Mouse (Mus musculus) hindbrain, embryonic 11.5 days (tissue): ENCODE measurements around the gene H13. TPM values are rescaled to one million over a fixed set of nuclear protein-coding genes. Genes with fewer than 3 reads are reported as not detected.
A peak's percentile ranks its signal among the peaks of the same experiment; 100 is the strongest.

Source experiments
- ATAC-seq: fragments of 200-750 bp; cut with Nextera tagmentation; 2 replicates; pipeline ENCODE4 v1.8.0; 2017; ENCODE audit warnings: mild to moderate bottlenecking, moderate TSS enrichment, moderate library complexity; ENCODE audit not compliant: low FRiP score
- DNase-seq: peaks from one replicate; pipeline ENCODE4 v3.0.0-alpha.2; 2015; ENCODE audit warnings: low spot score
- H3K27ac ChIP-seq: fragments of 300-500 bp; sonication (generic); 2 replicates; pipeline ENCODE4 v1.5.1; 2014; ENCODE audit warnings: mild to moderate bottlenecking, low read depth, low read length
- H3K27me3 ChIP-seq: fragments of 300-500 bp; sonication (generic); 2 replicates; pipeline ENCODE4 v1.6.1; 2014; ENCODE audit warnings: mild to moderate bottlenecking, low read length, moderate library complexity, mixed read lengths; ENCODE audit not compliant: control insufficient read depth, insufficient read depth
- H3K36me3 ChIP-seq: fragments of 300-500 bp; sonication (generic); 2 replicates; pipeline ENCODE4 v1.6.1; 2014; ENCODE audit warnings: mild to moderate bottlenecking, low read length, moderate library complexity, mixed read lengths; ENCODE audit not compliant: control insufficient read depth, insufficient read depth
- H3K4me1 ChIP-seq: fragments of 300-500 bp; sonication (generic); replicated peaks from 2 replicates; pipeline ENCODE4 v1.6.1; 2014; ENCODE audit warnings: low read length, mixed read lengths; ENCODE audit not compliant: control insufficient read depth, insufficient read depth
- H3K4me2 ChIP-seq: fragments of 300-500 bp; sonication (generic); replicated peaks from 2 replicates; pipeline ENCODE4 v1.6.1; 2014; ENCODE audit warnings: mild to moderate bottlenecking, low read depth, low read length
- H3K4me3 ChIP-seq: fragments of 300-500 bp; sonication (generic); 2 replicates; pipeline ENCODE4 v1.5.1; 2014; ENCODE audit warnings: low read depth, low read length
- H3K9ac ChIP-seq: fragments of 300-500 bp; sonication (generic); 2 replicates; pipeline ENCODE4 v1.6.1; 2014; ENCODE audit warnings: low read depth, low read length
- H3K9me3 ChIP-seq: fragments of 300-500 bp; sonication (generic); 2 replicates; pipeline ENCODE4 v1.6.1; 2016; ENCODE audit warnings: low read length; ENCODE audit not compliant: control insufficient read depth
- WGBS: fragments of 180-500 bp; shearing (Covaris S2); extraction: QIAGEN DNeasy Blood & Tissue Kit; methylation state at CpG from one replicate; pipeline ENCODE4 v1.1.7; 2014; 5-methylcytosine and 5-hydroxymethylcytosine counted together
- polyA plus RNA-seq: library from polyadenylated mRNA; unstranded; fragments of >200 nt; fragmentation: Nextera tagmentation; extraction: Ambion mirVana; gene quantifications from 2 replicates; pipeline ENCODE4 v1.2.1, GENCODE M21; 2014

The H13 gene
- polyA plus RNA-seq, 1 experiment from 2014 or later, result 138 TPM

DNA sequence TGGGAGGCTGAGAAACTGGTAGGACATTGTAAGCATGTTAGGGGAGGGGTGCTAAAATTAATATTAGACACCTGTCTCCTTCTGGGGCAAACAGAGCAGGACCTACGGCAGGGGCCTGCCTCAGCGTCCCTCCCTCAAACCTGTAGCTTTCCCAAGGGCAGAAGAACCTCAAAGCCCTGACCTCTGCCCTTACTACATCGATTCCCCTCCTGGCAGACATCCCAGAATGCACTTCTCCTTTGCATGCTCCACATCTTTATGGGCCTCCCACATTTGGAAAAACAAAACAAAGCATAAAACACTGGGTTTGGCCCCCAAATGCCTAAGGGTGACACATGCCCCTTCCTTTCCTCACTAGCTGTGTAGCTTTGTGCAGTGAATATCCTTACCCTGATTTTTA, 40.0 kb upstream of the H13 start:
- H3K4me3 ChIP-seq, result no peak overlapping the region
- no peak overlapping the region for H3K4me2 ChIP-seq
- no peaks in the 10 kb centered on the region for H3K36me3 ChIP-seq
- 88% methylated on average over 3 of the region's 3 CpGs for WGBS
- ATAC-seq, result no peak
- H3K9me3 ChIP-seq, result no peaks in the 10 kb centered on the region
- H3K27me3 ChIP-seq, result peaks cover 32% of the 10 kb centered on the region
- H3K4me1 ChIP-seq, result peaks cover 7% of the 10 kb centered on the region; the same call in 1 of the 2 replicates
- H3K27ac ChIP-seq, result no peak overlapping the region
- DNase-seq, result no peak
- no peak overlapping the region for H3K9ac ChIP-seq

- H3K9me3 ChIP-seq, result no peaks in the 10 kb centered on the region
- H3K4me2 ChIP-seq, result no peak overlapping the region
- H3K9ac ChIP-seq, result no peak overlapping the region
- DNase-seq, result no peak
- peaks cover 32% of the 10 kb centered on the region for H3K27me3 ChIP-seq
- no peak for ATAC-seq
- no peak overlapping the region for H3K27ac ChIP-seq
- no peaks in the 10 kb centered on the region for H3K36me3 ChIP-seq
- peaks cover 7% of the 10 kb centered on the region; the same call in 1 of the 2 replicates for H3K4me1 ChIP-seq
- no peak overlapping the region for H3K4me3 ChIP-seq
- WGBS, result 85% methylated on average over 6 of the region's 6 CpGs
Measured at GRCm38 (mm10) chr2:152629904-152630303, 39.4 kb upstream of the H13 start.

DNA sequence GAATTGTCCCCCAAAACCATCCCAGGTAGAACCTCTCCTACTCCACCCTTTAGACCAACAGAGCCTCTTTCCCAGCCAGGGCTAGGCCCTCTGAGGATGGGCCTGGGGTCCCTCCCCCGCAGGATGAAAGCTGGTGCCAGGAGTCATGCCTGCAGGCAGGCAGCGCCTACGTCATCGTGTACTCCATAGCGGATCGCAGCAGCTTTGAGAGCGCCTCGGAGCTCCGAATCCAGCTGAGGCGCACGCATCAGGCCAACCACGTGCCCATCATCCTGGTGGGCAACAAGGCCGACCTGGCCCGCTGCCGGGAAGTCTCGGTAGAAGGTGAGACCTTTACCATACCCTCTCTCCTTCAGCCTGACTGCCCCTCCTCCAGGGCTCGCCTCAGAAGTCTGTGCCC, 35.9 kb upstream of the H13 start:
- no peak overlapping the region for H3K9ac ChIP-seq

GRCm38 (mm10) chr2:152634311-152634710, 35.0 kb upstream of the H13 start:
- H3K4me3 ChIP-seq, result no peak overlapping the region
- H3K27ac ChIP-seq, result no peak overlapping the region
- no peaks in the 10 kb centered on the region for H3K36me3 ChIP-seq
- 0 out of 2 replicates have a peak, but pooled peaks cover 2% of the 10 kb centered on the region for H3K27me3 ChIP-seq
- WGBS, result 76% methylated on average over 29 of the region's 29 CpGs
- H3K4me2 ChIP-seq, result no peak overlapping the region
- DNase-seq, result no peak
- no peak for ATAC-seq
- no peak overlapping the region for H3K9ac ChIP-seq
- H3K9me3 ChIP-seq, result no peaks in the 10 kb centered on the region
- no peaks in the 10 kb centered on the region for H3K4me1 ChIP-seq

More for the DNA sequence above, 35.9 kb upstream of the H13 start:
- no peak for DNase-seq
- 39% methylated on average over 17 of the region's 17 CpGs for WGBS
- H3K27me3 ChIP-seq, result peaks cover 9% of the 10 kb centered on the region
- ATAC-seq, result no peak
- H3K9me3 ChIP-seq, result no peaks in the 10 kb centered on the region
- no peak overlapping the region for H3K4me3 ChIP-seq
- no peak overlapping the region for H3K4me2 ChIP-seq
- no peaks in the 10 kb centered on the region for H3K4me1 ChIP-seq
- H3K27ac ChIP-seq, result no peak overlapping the region
- no peaks in the 10 kb centered on the region for H3K36me3 ChIP-seq

DNA sequence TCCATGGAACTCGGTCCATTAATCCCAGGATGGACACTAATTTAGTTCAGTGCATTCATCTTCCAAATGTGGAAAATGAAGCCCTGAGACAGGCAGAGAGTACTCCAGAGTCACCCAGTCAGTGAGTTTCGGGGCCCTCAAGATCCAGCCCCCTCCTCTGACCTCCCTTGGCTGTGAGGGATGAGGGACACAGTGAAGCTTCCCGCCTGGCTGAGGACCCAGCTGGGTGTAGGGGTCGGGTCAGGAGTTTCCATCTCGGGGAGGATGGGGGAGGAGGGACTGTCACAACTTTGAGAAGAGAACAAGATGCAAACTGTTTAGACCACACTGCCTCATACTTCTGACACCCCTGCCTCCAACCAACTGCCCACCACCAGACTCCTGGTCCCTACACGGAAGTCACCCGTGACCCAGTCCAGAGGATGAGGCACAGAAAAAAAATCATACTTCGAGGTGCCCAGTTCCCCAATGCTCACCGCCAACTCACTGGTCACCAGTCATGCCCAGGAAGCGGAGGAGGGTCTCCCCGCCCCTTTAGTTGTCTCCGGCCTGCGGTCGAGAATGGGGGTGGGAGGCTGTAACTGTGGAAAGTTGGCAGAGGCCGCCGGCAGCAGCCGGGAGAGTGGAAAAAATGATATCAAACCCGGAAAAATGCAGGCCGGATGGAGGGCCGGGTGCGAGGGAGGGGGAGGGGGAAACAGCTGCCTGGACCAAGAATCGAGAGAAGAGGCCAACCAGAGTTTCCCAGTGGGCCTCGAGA, 32.8 kb upstream of the H13 start:
- Histone ChIP-seq H3K9me3 (no peaks in the 10 kb centered on the region), H3K36me3 (no peaks in the 10 kb centered on the region), H3K27ac (no peak overlapping the region), H3K9ac (no peak overlapping the region), H3K4me3 (no peak overlapping the region), H3K4me2 (no peak overlapping the region), H3K4me1 (peaks cover 2% of the 10 kb centered on the region; the same call in 1 of the 2 replicates), H3K27me3 (no peaks in the 10 kb centered on the region)
- no peak for DNase-seq
- WGBS, result 73% methylated on average over 23 of the region's 23 CpGs
- ATAC-seq, result no peak

DNA sequence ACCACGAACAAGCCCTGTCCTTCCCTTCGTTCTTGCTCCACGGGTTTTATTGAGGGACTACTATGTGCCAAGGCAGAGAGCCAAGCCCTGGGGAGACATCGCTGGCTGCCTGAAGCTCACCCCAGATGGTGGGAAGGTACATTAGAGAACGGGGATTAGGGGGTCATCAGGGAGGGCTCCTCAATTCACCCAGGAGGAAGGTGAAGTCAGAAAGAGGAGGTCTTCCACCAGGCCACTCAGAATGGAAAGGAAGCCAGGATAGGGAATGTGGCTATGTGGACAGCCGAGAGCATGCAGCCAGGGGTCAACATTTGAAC, 32.3 kb upstream of the H13 start:
- no peak overlapping the region for H3K4me2 ChIP-seq
- ATAC-seq, result no peak
- no peaks in the 10 kb centered on the region for H3K9me3 ChIP-seq
- no peaks in the 10 kb centered on the region for H3K36me3 ChIP-seq
- no peak for DNase-seq
- H3K27ac ChIP-seq, result no peak overlapping the region
- H3K27me3 ChIP-seq, result no peaks in the 10 kb centered on the region
- H3K4me3 ChIP-seq, result no peak overlapping the region
- 84% methylated on average over 6 of the region's 6 CpGs for WGBS
- H3K4me1 ChIP-seq, result peaks cover 2% of the 10 kb centered on the region; the same call in 1 of the 2 replicates
- H3K9ac ChIP-seq, result no peak overlapping the region

DNA sequence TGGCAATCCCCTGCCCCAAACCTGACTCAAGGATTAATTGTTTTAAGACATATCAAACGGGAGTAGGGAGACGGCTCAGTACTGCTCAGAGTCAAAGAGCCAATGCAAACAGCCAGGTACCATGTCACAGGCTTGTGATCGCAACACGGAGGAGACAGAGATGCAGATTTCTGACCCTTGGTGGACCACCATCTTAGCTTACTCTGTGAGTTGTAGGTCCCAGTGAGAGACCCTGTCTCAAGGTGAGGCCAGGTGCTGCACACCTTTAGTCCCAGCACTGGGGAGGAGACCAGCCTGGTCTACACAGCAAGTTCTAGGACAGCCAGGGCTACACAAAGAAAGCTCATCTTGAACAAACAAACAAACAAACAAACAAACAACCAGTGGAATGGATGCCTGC, 31.9 kb upstream of the H13 start:
- peaks cover 2% of the 10 kb centered on the region; the same call in 1 of the 2 replicates for H3K4me1 ChIP-seq
- no peak overlapping the region for H3K9ac ChIP-seq
- no peaks in the 10 kb centered on the region for H3K9me3 ChIP-seq
- ATAC-seq (no peak), DNase-seq (no peak)
- WGBS, result 89% methylated on average over 4 of the region's 4 CpGs
- no peaks in the 10 kb centered on the region for H3K36me3 ChIP-seq
- H3K4me3 ChIP-seq, result no peak overlapping the region
- no peak overlapping the region for H3K27ac ChIP-seq
- no peak overlapping the region for H3K4me2 ChIP-seq
- no peaks in the 10 kb centered on the region for H3K27me3 ChIP-seq

DNA sequence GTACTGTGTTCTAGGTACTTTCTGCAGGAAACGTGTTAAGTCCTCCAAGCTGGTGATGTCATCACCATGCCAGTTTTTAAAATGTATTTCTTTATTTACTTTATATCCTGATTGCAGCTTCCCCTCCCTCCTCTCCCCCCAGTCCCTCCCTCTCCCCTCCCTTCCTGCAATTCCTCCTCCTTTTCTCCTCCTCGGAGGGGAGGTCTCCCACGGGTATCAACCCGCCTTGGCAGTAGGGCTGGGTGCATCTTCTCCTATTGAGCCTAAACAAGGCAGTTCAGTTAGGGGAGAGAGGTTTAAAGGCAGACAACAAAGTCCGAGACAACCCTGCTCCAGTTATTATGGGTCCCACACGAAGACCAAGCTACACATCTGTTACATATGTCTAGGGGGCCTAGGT, 30.4 kb upstream of the H13 start:
- no peak for ATAC-seq
- Histone ChIP-seq H3K4me1 (peaks cover 2% of the 10 kb centered on the region; the same call in 1 of the 2 replicates), H3K36me3 (no peaks in the 10 kb centered on the region), H3K4me3 (no peak overlapping the region), H3K9ac (no peak overlapping the region), H3K4me2 (no peak overlapping the region), H3K27me3 (no peaks in the 10 kb centered on the region), H3K9me3 (no peaks in the 10 kb centered on the region), H3K27ac (no peak overlapping the region)
- DNase-seq, result no peak
- 55% methylated on average over 6 of the region's 6 CpGs for WGBS

DNA sequence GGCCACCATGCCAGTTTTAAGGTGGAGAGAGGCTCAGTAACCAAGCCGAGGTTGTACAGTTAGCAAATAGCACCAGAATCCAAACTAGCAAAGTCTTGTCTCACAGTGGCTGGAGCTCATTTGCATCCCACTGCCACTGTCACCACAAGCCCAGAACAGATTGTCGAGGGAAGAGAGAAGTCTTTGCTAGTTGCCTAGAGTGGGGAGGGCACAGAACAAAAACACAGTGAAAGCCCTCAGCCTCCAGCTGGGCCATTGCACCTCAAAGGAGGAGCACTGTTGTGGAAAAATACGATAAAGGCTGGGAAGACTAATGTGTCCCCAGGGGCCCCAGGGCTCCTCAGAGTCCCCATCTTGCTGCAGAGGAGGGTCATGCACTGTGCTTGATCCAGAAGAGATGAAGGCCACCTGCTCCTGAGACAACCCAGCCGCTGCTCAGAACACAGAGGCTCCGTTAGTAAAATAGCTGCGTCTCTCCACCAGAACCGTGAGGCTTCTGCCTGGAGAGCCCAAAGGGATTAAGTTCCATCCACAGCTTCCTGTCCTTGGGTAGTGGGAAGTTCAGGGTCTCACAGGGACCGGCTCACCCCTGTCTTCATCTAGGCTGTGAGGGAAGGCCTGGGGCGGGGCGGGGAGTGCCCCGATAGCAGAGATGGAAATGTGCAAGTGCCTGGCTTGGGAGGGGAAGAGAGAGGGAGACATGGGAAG, 29.7 kb upstream of the H13 start:
- Histone ChIP-seq H3K4me1 (peaks cover 2% of the 10 kb centered on the region; the same call in 1 of the 2 replicates), H3K36me3 (no peaks in the 10 kb centered on the region), H3K4me3 (no peak overlapping the region), H3K27ac (peak overlapping the region; percentile 56), H3K4me2 (no peak overlapping the region), H3K9ac (no peak overlapping the region), H3K27me3 (no peaks in the 10 kb centered on the region), H3K9me3 (no peaks in the 10 kb centered on the region)
- ATAC-seq (peak; percentile 64), DNase-seq (no peak)
- 10% methylated on average over 11 of the region's 11 CpGs for WGBS
